In genomic region chr1:189627976-189628768, GRCm38 (mm10) we compare ENCODE assay signal across 8 mouse cellular contexts. TPM values are rescaled to one million over a fixed set of nuclear protein-coding genes. Genes with fewer than 3 reads are reported as not detected.
DNase-seq lines count a peak whose midpoint lies in the region; ATAC-seq and TF ChIP-seq lines count a peak whose summit lies in the region.
"Had no signal": no experiment of that assay in that cellular context is flagged by ENCODE, and none has a peak within 500 bp of the region (broad histone marks: within the 10 kb centered on the region; RNA-seq: fewer than 3 reads in every experiment).

No protein-coding gene starts in this region.

- DNase-seq in 3T3-L1 (ENCODE audit: low read depth, low spot score) (peak; percentile 85), A20 (ENCODE audit: low read depth, low spot score) (peak; percentile 80)
- peak; percentile 38 to 49 for DNase-seq in frontal cortex, postnatal 25 days (ENCODE audit: low spot score in 2 of 2)
- DNase-seq in kidney, adult 2 months, result peak; percentile 45
- DNase-seq in lung, embryonic 14.5 days, result peak; percentile 94

- H3K9ac ChIP-seq in lung, embryonic 14.5 days, result no peak overlapping the region
- H3K9ac ChIP-seq: liver, embryonic 15.5 days had no signal

- peak; percentile 78 for ATAC-seq in lung, embryonic 14.5 days (ENCODE audit: insufficient read depth)

- H3K4me1 ChIP-seq in bone marrow, adult 2 months (ENCODE audit: control insufficient read depth, insufficient read depth, low read length), result no peaks in the 10 kb centered on the region
- no peaks in the 10 kb centered on the region for H3K4me1 ChIP-seq in kidney, adult 2 months (ENCODE audit: control insufficient read depth, insufficient read depth, low read length)
- H3K4me1 ChIP-seq in lung, embryonic 14.5 days (ENCODE audit: insufficient read depth), result no peaks in the 10 kb centered on the region
- no peaks in the 10 kb centered on the region for H3K4me1 ChIP-seq in small intestine, adult 2 months (ENCODE audit: control insufficient read depth, insufficient read depth, insufficient read length, low read length)
- H3K4me1 ChIP-seq: liver, embryonic 15.5 days had no signal

- H3K4me3 ChIP-seq in bone marrow, adult 2 months (replicated peaks; ENCODE audit: control insufficient read depth, low read depth, low read length), result no peak overlapping the region
- H3K4me3 ChIP-seq in kidney, adult 2 months (ENCODE audit: insufficient read depth, low read depth, low read length), result no peak overlapping the region
- no peak overlapping the region for H3K4me3 ChIP-seq in lung, embryonic 14.5 days (ENCODE audit: low read depth, low read length)
- H3K4me3 ChIP-seq in small intestine, adult 2 months (ENCODE audit: low read depth, low read length), result no peak overlapping the region
- H3K4me3 ChIP-seq: liver, embryonic 15.5 days had no signal

- H3K9me3 ChIP-seq in lung, embryonic 14.5 days (ENCODE audit: low read depth, low read length), result no peaks in the 10 kb centered on the region
- H3K9me3 ChIP-seq: liver, embryonic 15.5 days had no signal

- TF ChIP-seq POLR2A in bone marrow, adult 2 months (IDR thresholded peaks at IDR 0.05; ENCODE audit: borderline replicate concordance, control insufficient read depth, low read depth, low read length), result no peak
- no peak for TF ChIP-seq POLR2A in kidney, adult 2 months (IDR thresholded peaks at IDR 0.05; ENCODE audit: low read depth, low read length)
- no peak for TF ChIP-seq POLR2A in small intestine, adult 2 months (IDR thresholded peaks at IDR 0.05; ENCODE audit: low read depth, low read length)

- 71% methylated on average over 9 of the region's 9 CpGs for WGBS in bone marrow, adult 2 months
- WGBS in kidney, adult 2 months, result 33% methylated on average over 9 of the region's 9 CpGs
- 32% methylated on average over 9 of the region's 9 CpGs for WGBS in lung, embryonic 14.5 days
- 75% methylated on average over 9 of the region's 9 CpGs for WGBS in small intestine, adult 2 months

- H3K27me3 ChIP-seq in kidney, adult 2 months (replicated peaks; ENCODE audit: control insufficient read depth, insufficient read depth, low read length), result no peaks in the 10 kb centered on the region
- no peaks in the 10 kb centered on the region for H3K27me3 ChIP-seq in lung, embryonic 14.5 days (ENCODE audit: insufficient read depth, low read length)
- H3K27me3 ChIP-seq in small intestine, adult 2 months (ENCODE audit: control insufficient read depth, insufficient read depth, low read length), result no peaks in the 10 kb centered on the region
- H3K27me3 ChIP-seq: liver, embryonic 15.5 days had no signal

- H3K36me3 ChIP-seq in kidney, adult 2 months (ENCODE audit: control insufficient read depth, insufficient read depth, low read length), result no peaks in the 10 kb centered on the region
- H3K36me3 ChIP-seq in lung, embryonic 14.5 days (ENCODE audit: insufficient read depth), result no peaks in the 10 kb centered on the region
- no peaks in the 10 kb centered on the region for H3K36me3 ChIP-seq in small intestine, adult 2 months (ENCODE audit: control insufficient read depth, insufficient read depth, low read length)
- H3K36me3 ChIP-seq: liver, embryonic 15.5 days had no signal

- no peak overlapping the region for H3K4me2 ChIP-seq in lung, embryonic 14.5 days
- H3K4me2 ChIP-seq: liver, embryonic 15.5 days had no signal

- no peak overlapping the region for H3K27ac ChIP-seq in bone marrow, adult 2 months (ENCODE audit: control insufficient read depth, insufficient read depth, low read depth, low read length, poor library complexity)
- H3K27ac ChIP-seq in kidney, adult 2 months (ENCODE audit: insufficient read depth, low read depth, low read length), result no peak overlapping the region
- no peak overlapping the region for H3K27ac ChIP-seq in lung, embryonic 14.5 days (ENCODE audit: low read depth)
- H3K27ac ChIP-seq in small intestine, adult 2 months (ENCODE audit: insufficient read depth, low read depth, low read length), result no peak overlapping the region
- H3K27ac ChIP-seq: liver, embryonic 15.5 days had no signal

- TF ChIP-seq CTCF in bone marrow, adult 2 months (IDR thresholded peaks at IDR 0.05; ENCODE audit: control insufficient read depth, insufficient read depth, low read length), result peak; percentile 67
- TF ChIP-seq CTCF in kidney, adult 2 months (conservative IDR thresholded peaks at IDR 0.05; ENCODE audit: insufficient read depth, insufficient read length, low read depth, low read length), result peak; percentile 63
- peak; percentile 91 for TF ChIP-seq CTCF in lung, embryonic 14.5 days (IDR thresholded peaks at IDR 0.05; ENCODE audit: low read depth)
- peak; percentile 72; the same call in 1 of the 2 replicates for TF ChIP-seq CTCF in small intestine, adult 2 months (IDR thresholded peaks at IDR 0.05; ENCODE audit: extremely low read depth, insufficient read length, insufficient replicate concordance, low read depth, low read length)

RNA-seq across cellular contexts. Expression of gene Cenpf, which starts 59.7 kb away (rescaled TPM):
- polyA plus RNA-seq in bone marrow, adult 2 months (2011; ENCODE audit: insufficient read depth, insufficient read length, low replicate concordance, missing spikeins), result 23.9 and 28.7 TPM in 2 replicates
- 0.14 and 0.33 TPM in 2 replicates for polyA plus RNA-seq in kidney, adult 2 months (2012; rRNA removed)
- 91.1 and 103 TPM in 2 replicates for polyA plus RNA-seq in lung, embryonic 14.5 days (2014; fragmentation: Nextera tagmentation; extraction: Ambion mirVana)
- polyA plus RNA-seq in small intestine, adult 2 months (2012; rRNA removed), result 0.66 and 1.1 TPM in 2 replicates

Comparison
In these comparisons a context has a peak if more than half of its experiments do, and no peak if none do; other contexts are left out.
1. DNase-seq: peak in every context shown above with its lines; median percentile 94 in lung, embryonic 14.5 days; 85 in 3T3-L1; 80 in A20; 45 in kidney, adult 2 months; 44 in frontal cortex, postnatal 25 days.
2. RNA of gene Cenpf, which starts 59.7 kb away (polyA plus RNA-seq): 91.1 to 103 TPM in lung, embryonic 14.5 days and 23.9 to 28.7 TPM in bone marrow, adult 2 months; 0.66 to 1.1 TPM in small intestine, adult 2 months and 0.14 to 0.33 TPM in kidney, adult 2 months; every median in the first group is over 10 times any median in the second.
3. Peak in every context shown above with its lines, with median percentiles within 50 percentile points of each other: CTCF ChIP-seq.